Mouse (Mus musculus) lung, embryonic 15.5 days (tissue): ENCODE data around the gene Syne1. TPM values are rescaled to one million over a fixed set of nuclear protein-coding genes. Genes with fewer than 3 reads are reported as not detected.

Experiments used
- ATAC-seq: fragments of 200-750 bp; cut with Nextera tagmentation; 2 replicates; pipeline ENCODE4 v1.8.0; 2017; ENCODE audit warnings: moderate number of reproducible peaks, borderline replicate concordance; ENCODE audit not compliant: low FRiP score, low TSS enrichment; ENCODE audit errors: extremely low read depth
- H3K27ac ChIP-seq: fragments of 300-500 bp; sonication (generic); 2 replicates; pipeline ENCODE4 v1.5.1; 2015; ENCODE audit warnings: moderate library complexity, mild to moderate bottlenecking, inconsistent platforms
- H3K27me3 ChIP-seq: fragments of 300-500 bp; sonication (generic); 2 replicates; pipeline ENCODE4 v1.6.1; 2015; ENCODE audit warnings: inconsistent platforms
- H3K36me3 ChIP-seq: fragments of 300-500 bp; sonication (generic); 2 replicates; pipeline ENCODE4 v1.6.1; 2015; ENCODE audit warnings: inconsistent platforms
- H3K4me1 ChIP-seq: fragments of 300-500 bp; sonication (generic); 2 replicates; pipeline ENCODE4 v1.6.1; 2015; ENCODE audit warnings: inconsistent platforms
- H3K4me2 ChIP-seq: fragments of 300-500 bp; sonication (generic); 2 replicates; pipeline ENCODE4 v1.6.1; 2015; ENCODE audit warnings: inconsistent platforms, mild to moderate bottlenecking, moderate library complexity
- H3K4me3 ChIP-seq: fragments of 300-500 bp; sonication (generic); 2 replicates; pipeline ENCODE4 v1.5.1; 2015; ENCODE audit warnings: mild to moderate bottlenecking, inconsistent platforms
- H3K9ac ChIP-seq: fragments of 300-500 bp; sonication (generic); 2 replicates; pipeline ENCODE4 v1.6.1; 2015; ENCODE audit warnings: inconsistent platforms
- H3K9me3 ChIP-seq: fragments of 300-500 bp; sonication (generic); 2 replicates; pipeline ENCODE4 v1.6.1; 2016; ENCODE audit warnings: inconsistent platforms
- WGBS: fragments of 180-500 bp; shearing (Covaris S2); methylation state at CpG from one replicate; pipeline ENCODE4 v1.1.7; 2015; 5-methylcytosine and 5-hydroxymethylcytosine counted together
- polyA plus RNA-seq: library from polyadenylated mRNA; unstranded; fragments of >200 nt; fragmentation: Nextera tagmentation; extraction: Ambion mirVana; gene quantifications from 2 replicates; pipeline ENCODE4 v1.2.1, GENCODE M21; 2015

Gene Syne1
- polyA plus RNA-seq, 1 experiment from 2014 or later = 4.9 TPM

- no peak overlapping the region for H3K4me2 ChIP-seq
- no peaks in the 10 kb centered on the region for H3K4me1 ChIP-seq
- H3K27me3 ChIP-seq = no peaks in the 10 kb centered on the region
- no peak for ATAC-seq
- no peak overlapping the region for H3K9ac ChIP-seq
- no peak overlapping the region for H3K27ac ChIP-seq
- no peaks in the 10 kb centered on the region for H3K9me3 ChIP-seq
- 61% methylated on average over 3 of the region's 3 CpGs for whole genome bisulfite sequencing
- H3K36me3 ChIP-seq = no peaks in the 10 kb centered on the region
- H3K4me3 ChIP-seq = no peak overlapping the region
Observed at GRCm38 (mm10) chr10:5167481-5167880, 383.8 kb downstream of the Syne1 start.

- WGBS = 55% methylated on average over 5 of the region's 5 CpGs
- H3K27ac ChIP-seq = no peak overlapping the region
- H3K9me3 ChIP-seq = no peaks in the 10 kb centered on the region
- no peak overlapping the region for H3K4me3 ChIP-seq
- H3K9ac ChIP-seq = no peak overlapping the region
- H3K4me2 ChIP-seq = no peak overlapping the region
- no peaks in the 10 kb centered on the region for H3K27me3 ChIP-seq
- no peaks in the 10 kb centered on the region for H3K36me3 ChIP-seq
- no peaks in the 10 kb centered on the region for H3K4me1 ChIP-seq
- ATAC-seq = no peak
Observed at GRCm38 (mm10) chr10:5165439-5165838, 385.8 kb downstream of the Syne1 start.

DNA sequence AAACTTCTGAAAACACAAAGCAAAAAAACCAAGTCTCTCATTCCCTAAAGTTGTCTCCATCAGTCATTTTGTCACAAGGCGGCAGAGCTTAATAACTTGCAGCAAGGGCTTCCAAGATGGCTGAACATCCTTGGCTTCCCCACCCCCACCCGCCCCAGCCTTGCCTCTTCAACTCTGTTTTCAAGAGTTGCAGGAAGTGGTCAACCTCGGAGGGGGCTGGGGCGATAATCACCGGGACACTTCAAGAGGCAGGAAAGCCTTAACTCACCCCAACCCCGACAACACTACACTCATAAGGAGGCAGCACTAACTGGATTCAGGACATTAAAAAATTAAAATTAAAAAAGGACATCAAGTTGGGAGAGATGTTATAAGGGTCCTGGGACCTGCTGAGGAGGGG lies 387.5 kb downstream of the Syne1 start:
- Histone ChIP-seq H3K36me3 (no peaks in the 10 kb centered on the region), H3K9ac (no peak overlapping the region), H3K9me3 (no peaks in the 10 kb centered on the region), H3K4me1 (no peaks in the 10 kb centered on the region), H3K27me3 (no peaks in the 10 kb centered on the region), H3K4me3 (no peak overlapping the region), H3K27ac (no peak overlapping the region), H3K4me2 (no peak overlapping the region)
- no peak for ATAC-seq
- WGBS = 24% methylated on average over 6 of the region's 6 CpGs

GRCm38 (mm10) chr10:5163286-5163685 lies 388.0 kb downstream of the Syne1 start:
- ATAC-seq = no peak
- no peaks in the 10 kb centered on the region for H3K27me3 ChIP-seq
- H3K9ac ChIP-seq = no peak overlapping the region
- H3K9me3 ChIP-seq = no peaks in the 10 kb centered on the region
- WGBS = 81% methylated on average over 3 of the region's 3 CpGs
- no peak overlapping the region for H3K4me3 ChIP-seq
- H3K4me2 ChIP-seq = no peak overlapping the region
- H3K36me3 ChIP-seq = no peaks in the 10 kb centered on the region
- no peak overlapping the region for H3K27ac ChIP-seq
- no peaks in the 10 kb centered on the region for H3K4me1 ChIP-seq

GRCm38 (mm10) chr10:5161394-5161872 lies 389.8 kb downstream of the Syne1 start:
- ATAC-seq = no peak
- no peak overlapping the region for H3K27ac ChIP-seq
- no peaks in the 10 kb centered on the region for H3K4me1 ChIP-seq
- no peaks in the 10 kb centered on the region for H3K36me3 ChIP-seq
- no peaks in the 10 kb centered on the region for H3K9me3 ChIP-seq
- no peaks in the 10 kb centered on the region for H3K27me3 ChIP-seq
- WGBS = 41% methylated on average over 12 of the region's 12 CpGs
- no peak overlapping the region for H3K4me3 ChIP-seq
- no peak overlapping the region for H3K9ac ChIP-seq
- H3K4me2 ChIP-seq = no peak overlapping the region; the same call in 1 of the 2 replicates

GRCm38 (mm10) chr10:5159679-5160078 lies 391.6 kb downstream of the Syne1 start:
- Histone ChIP-seq H3K4me1 (no peaks in the 10 kb centered on the region), H3K36me3 (no peaks in the 10 kb centered on the region), H3K4me2 (no peak overlapping the region), H3K9ac (no peak overlapping the region), H3K9me3 (no peaks in the 10 kb centered on the region), H3K27me3 (no peaks in the 10 kb centered on the region), H3K4me3 (no peak overlapping the region), H3K27ac (peak overlapping the region; percentile 11; the same call in 1 of the 2 replicates)
- peak; percentile 49; the same call in 1 of the 2 replicates for ATAC-seq
- 42% methylated on average over 8 of the region's 8 CpGs for WGBS

DNA sequence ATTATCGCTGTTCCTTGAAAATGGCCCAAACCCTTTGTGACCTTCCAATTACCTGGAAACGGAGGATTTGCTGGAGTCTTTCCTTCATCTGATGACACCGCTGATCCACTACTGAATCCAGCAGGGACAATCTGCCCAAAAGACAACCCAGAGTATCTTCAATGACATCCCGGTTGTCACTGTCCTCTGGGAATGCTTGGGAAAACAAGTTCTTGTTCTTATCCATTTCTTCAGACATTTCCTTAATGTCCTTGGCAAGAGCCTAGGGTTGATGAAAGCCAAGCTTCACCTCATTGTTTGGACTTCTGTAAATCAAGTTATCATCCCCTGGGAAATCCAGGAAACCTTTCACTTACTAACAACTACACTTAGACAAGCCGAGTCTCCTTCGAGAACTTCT lies 398.2 kb downstream of the Syne1 start:
- H3K9me3 ChIP-seq = no peaks in the 10 kb centered on the region

DNA sequence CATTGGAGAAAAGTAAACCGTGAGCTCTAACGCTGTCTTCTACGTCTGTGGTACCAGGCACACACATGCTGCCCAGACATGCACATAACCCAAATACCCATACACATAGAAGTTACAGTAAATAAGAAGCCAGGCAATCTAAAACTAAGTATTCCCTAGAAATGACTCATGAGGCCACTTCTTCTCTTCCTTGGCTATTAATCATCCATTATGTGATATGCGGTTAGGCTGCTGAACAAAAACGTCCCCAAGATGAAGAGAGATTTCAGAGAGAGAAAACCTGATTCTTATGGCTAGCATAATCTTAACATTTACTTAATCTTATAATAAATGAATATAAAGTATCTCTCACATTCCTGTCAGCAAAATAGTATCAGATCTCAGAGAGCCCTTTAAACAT lies 409.8 kb downstream of the Syne1 start:
- H3K27me3 ChIP-seq = no peaks in the 10 kb centered on the region
- H3K9me3 ChIP-seq = no peaks in the 10 kb centered on the region
- 77% methylated on average over 5 of the region's 5 CpGs for WGBS
- no peaks in the 10 kb centered on the region for H3K4me1 ChIP-seq
- H3K4me2 ChIP-seq = no peak overlapping the region
- no peak overlapping the region for H3K4me3 ChIP-seq
- no peak overlapping the region for H3K9ac ChIP-seq
- 0 out of 2 replicates have a peak, but pooled peaks cover 5% of the 10 kb centered on the region for H3K36me3 ChIP-seq
- H3K27ac ChIP-seq = no peak overlapping the region
- no peak for ATAC-seq

More for the DNA sequence above, 398.2 kb downstream of the Syne1 start:
- Histone ChIP-seq H3K4me2 (no peak overlapping the region), H3K4me3 (no peak overlapping the region), H3K27me3 (no peaks in the 10 kb centered on the region), H3K4me1 (no peaks in the 10 kb centered on the region), H3K36me3 (no peaks in the 10 kb centered on the region), H3K27ac (no peak overlapping the region), H3K9ac (no peak overlapping the region)
- ATAC-seq = no peak
- 76% methylated on average over 6 of the region's 6 CpGs for WGBS

DNA sequence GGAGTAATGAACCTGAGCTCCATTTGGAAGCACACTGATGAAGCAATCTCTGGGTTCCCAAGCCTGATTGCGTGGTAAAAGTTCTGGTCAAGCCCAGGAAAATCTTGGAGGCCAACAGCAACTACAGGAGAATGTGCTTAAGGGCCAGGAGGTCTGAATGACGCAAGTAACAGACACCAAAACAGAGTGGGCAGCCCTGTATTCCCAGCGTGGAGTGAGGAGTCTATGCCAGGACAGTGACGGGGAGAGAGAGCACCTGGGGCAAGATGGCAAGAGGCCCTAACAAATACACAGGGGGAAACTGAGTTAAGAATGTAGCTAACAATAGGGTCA lies 411.4 kb downstream of the Syne1 start:
- Histone ChIP-seq H3K9ac (no peak overlapping the region), H3K4me3 (no peak overlapping the region), H3K36me3 (0 out of 2 replicates have a peak, but pooled peaks cover 5% of the 10 kb centered on the region), H3K4me1 (no peaks in the 10 kb centered on the region), H3K4me2 (no peak overlapping the region), H3K27me3 (no peaks in the 10 kb centered on the region), H3K27ac (no peak overlapping the region), H3K9me3 (no peaks in the 10 kb centered on the region)
- no peak for ATAC-seq
- WGBS = 60% methylated on average over 4 of the region's 4 CpGs

- H3K36me3 ChIP-seq = 0 out of 2 replicates have a peak, but pooled peaks cover 5% of the 10 kb centered on the region
- no peak for ATAC-seq
- 55% methylated on average over 3 of the region's 3 CpGs for WGBS
Observed at GRCm38 (mm10) chr10:5139246-5139931, 411.9 kb downstream of the Syne1 start.

GRCm38 (mm10) chr10:5132050-5132449 lies 419.2 kb downstream of the Syne1 start:
- Histone ChIP-seq H3K9ac (no peak overlapping the region), H3K36me3 (no peaks in the 10 kb centered on the region), H3K4me3 (no peak overlapping the region), H3K27ac (no peak overlapping the region), H3K4me2 (no peak overlapping the region), H3K9me3 (no peaks in the 10 kb centered on the region), H3K4me1 (no peaks in the 10 kb centered on the region), H3K27me3 (no peaks in the 10 kb centered on the region)
- 58% methylated on average over 3 of the region's 3 CpGs for WGBS
- peak; percentile 59; the same call in 1 of the 2 replicates for ATAC-seq

More at GRCm38 (mm10) chr10:5139246-5139931, 411.9 kb downstream of the Syne1 start:
- Histone ChIP-seq H3K9ac (no peak overlapping the region), H3K9me3 (no peaks in the 10 kb centered on the region), H3K4me2 (no peak overlapping the region), H3K4me3 (no peak overlapping the region), H3K27ac (no peak overlapping the region), H3K27me3 (no peaks in the 10 kb centered on the region), H3K4me1 (no peaks in the 10 kb centered on the region)

DNA sequence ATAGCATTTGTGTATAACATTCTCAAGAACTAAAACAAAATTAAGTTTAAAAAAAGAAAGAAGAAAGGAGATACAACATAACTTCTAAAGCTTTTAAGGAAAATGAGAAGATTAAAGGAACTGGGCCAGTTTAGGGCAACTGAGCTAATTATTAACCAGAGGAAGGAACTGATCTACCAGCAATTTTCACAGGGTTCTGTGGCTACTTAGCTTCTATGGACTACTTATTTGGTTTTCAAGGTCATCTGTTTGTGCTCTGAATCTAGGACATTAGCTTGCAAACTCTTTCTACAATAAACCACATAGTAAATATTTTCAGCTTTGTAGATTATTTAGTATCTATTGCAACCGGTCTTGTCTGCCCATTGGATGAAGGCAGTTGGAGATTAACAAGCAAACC lies 420.8 kb downstream of the Syne1 start:
- Histone ChIP-seq H3K36me3 (0 out of 2 replicates have a peak, but pooled peaks cover 4% of the 10 kb centered on the region), H3K27me3 (no peaks in the 10 kb centered on the region), H3K4me1 (no peaks in the 10 kb centered on the region), H3K27ac (no peak overlapping the region), H3K4me2 (no peak overlapping the region), H3K9ac (no peak overlapping the region), H3K9me3 (no peaks in the 10 kb centered on the region), H3K4me3 (no peak overlapping the region)
- 73% methylated on average over 1 of the region's 1 CpGs for WGBS
- ATAC-seq = no peak
